Mouse (Mus musculus): Measurements from ENCODE around the gene Ankrd40. TPM values are rescaled to one million over a fixed set of nuclear protein-coding genes. Genes with fewer than 3 reads are reported as not detected.

The Ankrd40 gene
- polyA plus RNA-seq, 1 experiment = 18.6 TPM

DNA sequence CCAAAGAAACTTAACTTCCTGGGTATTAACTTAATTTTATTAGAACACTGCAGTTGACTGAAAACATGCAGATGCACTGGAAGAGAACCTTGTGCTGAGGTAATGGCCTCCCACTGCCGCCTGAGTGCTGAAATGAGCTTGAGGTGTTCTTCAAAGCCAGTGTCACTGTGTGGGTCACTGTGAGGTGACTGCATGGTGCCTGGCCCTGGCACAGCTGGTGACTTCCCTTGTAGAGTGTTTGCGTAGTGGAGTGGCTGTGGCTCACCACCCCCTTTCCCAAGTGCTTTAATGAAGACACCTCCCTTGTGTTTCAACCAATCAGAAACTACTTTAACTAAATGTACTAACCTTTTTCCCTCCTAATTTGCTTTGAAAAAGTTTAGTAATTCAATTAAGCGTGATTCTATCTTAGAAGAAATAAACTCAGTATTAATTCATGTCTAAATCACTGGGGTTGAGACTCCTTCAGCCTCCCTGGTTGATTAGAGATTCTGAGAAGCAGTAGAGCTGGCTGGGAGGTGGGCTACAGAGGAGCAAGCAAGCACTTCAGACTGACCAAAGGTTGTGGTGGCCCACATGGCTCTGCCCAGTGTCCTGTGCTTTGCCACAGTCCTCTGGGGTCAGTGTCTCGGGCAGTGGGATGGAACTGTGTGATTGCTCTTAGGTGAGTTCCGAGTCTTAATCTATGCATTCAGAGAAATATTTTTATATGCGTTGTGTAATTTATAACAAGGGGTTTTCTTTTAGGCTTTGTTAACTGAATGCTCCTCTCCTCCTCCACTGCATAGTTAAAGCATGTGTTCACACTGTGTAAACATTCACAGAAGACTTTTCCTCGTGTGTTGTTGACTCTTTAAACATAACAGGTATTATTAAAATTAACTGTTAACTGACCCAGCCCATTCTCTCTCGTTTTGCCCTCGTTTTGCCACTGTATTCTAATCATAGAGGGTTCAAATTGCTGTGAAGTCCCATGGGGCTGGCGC lies 13.4 kb downstream of the Ankrd40 start:
- Histone ChIP-seq H3K4me3 (replicated peaks; ENCODE audit: control insufficient read depth, low read depth, low read length) (no peak overlapping the region), H3K4me1 (ENCODE audit: control insufficient read depth, insufficient read depth, low read length) (no peaks in the 10 kb centered on the region), H3K27ac (ENCODE audit: control insufficient read depth, insufficient read depth, low read depth, low read length, poor library complexity) (no peak overlapping the region)
- TF ChIP-seq POLR2A (IDR thresholded peaks at IDR 0.05; ENCODE audit: borderline replicate concordance, control insufficient read depth, low read depth, low read length) = no peak
- no peak for TF ChIP-seq CTCF (IDR thresholded peaks at IDR 0.05; ENCODE audit: control insufficient read depth, insufficient read depth, low read length)
- WGBS = 88% methylated on average over 10 of the region's 10 CpGs

DNA sequence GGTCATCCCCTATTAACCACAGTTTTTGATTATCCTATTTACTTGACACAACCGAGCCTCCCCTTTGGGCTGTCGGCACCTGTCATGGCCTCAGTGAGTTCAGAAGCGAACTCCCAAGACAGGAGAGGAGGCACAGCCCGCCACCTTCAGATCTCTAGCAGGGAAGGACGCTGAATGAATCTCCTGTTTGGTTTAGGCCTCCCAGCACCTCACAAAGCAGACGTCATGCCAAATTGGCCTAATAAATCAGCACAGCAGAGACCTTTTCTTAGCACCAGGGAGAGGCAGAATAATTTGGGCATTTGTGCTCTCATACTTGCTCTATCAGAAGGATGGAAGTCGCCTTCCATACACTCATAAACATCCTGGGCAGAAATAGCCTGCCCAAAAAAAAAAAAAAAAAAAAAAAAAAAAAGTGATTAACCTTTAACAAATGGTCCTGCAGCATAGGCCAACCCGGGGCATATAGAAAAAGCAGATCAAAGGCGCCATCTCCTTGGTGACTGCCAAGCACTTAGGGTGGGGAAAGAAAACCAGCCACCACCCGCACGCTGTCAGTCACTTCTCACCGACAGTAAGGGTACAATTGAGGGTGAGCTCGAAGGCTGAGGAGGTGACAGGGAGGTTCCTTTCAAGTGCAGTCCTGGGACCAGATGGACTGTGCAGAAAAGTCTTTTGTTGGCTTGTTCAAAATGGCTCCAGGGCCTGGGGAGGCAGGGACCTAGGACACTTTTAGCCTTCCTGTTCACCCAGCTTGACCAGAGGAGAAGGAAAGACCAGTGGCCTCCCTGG lies 14.5 kb downstream of the Ankrd40 start:
- H3K4me1 ChIP-seq (ENCODE audit: control insufficient read depth, insufficient read depth, low read length) = no peaks in the 10 kb centered on the region
- H3K27ac ChIP-seq (ENCODE audit: control insufficient read depth, insufficient read depth, low read depth, low read length, poor library complexity) = no peak overlapping the region
- TF ChIP-seq POLR2A (IDR thresholded peaks at IDR 0.05; ENCODE audit: borderline replicate concordance, control insufficient read depth, low read depth, low read length) (no peak), CTCF (IDR thresholded peaks at IDR 0.05; ENCODE audit: control insufficient read depth, insufficient read depth, low read length) (no peak)
- 68% methylated on average over 13 of the region's 13 CpGs for WGBS
- no peak overlapping the region for H3K4me3 ChIP-seq (replicated peaks; ENCODE audit: control insufficient read depth, low read depth, low read length)

DNA sequence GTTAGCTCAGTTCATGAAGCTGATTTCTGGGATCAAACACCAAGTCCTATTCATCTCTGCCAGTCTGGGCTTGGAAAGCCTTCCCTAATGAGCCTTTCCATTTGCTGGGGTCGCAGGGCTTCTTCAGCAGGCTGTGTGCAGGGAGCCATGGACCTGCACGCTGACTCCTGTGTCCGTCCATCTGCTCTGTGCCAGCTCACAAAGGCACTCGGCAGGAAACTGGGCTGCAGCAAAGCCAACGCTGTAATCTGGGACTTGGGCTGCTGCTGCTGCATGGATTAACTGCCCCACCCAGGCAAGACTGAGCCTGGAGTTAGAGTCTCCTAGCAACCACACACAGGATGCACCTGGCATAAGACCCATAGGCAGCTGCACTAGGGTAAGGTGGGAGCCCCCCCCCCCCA lies 16.2 kb downstream of the Ankrd40 start:
- H3K4me3 ChIP-seq (replicated peaks; ENCODE audit: control insufficient read depth, low read depth, low read length) = no peak overlapping the region
- no peak for TF ChIP-seq CTCF (IDR thresholded peaks at IDR 0.05; ENCODE audit: control insufficient read depth, insufficient read depth, low read length)

DNA sequence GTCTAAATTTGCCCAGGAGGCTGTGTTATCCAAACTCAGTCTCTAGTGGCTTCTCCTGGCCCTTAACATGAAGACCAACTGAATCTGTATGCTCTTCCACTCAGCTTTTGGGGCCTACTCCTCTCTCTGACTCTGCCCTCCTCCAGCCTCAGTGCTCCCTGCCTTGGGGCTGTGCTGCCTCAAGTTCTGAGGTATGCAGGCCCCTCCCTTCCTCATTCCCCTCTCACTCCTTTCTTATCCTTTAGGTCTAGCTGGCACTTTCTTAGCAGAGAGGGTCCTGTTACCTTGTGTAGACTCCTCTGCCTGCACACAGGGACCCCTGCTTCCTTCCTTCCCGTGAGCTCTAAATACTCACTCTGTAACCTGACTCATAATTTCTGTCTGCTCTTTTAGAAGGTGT lies 16.7 kb downstream of the Ankrd40 start:
- Histone ChIP-seq H3K4me3 (replicated peaks; ENCODE audit: control insufficient read depth, low read depth, low read length) (no peak overlapping the region), H3K27ac (ENCODE audit: control insufficient read depth, insufficient read depth, low read depth, low read length, poor library complexity) (no peak overlapping the region), H3K4me1 (ENCODE audit: control insufficient read depth, insufficient read depth, low read length) (no peaks in the 10 kb centered on the region)
- 66% methylated on average over 1 of the region's 1 CpGs for WGBS
- TF ChIP-seq POLR2A (IDR thresholded peaks at IDR 0.05; ENCODE audit: borderline replicate concordance, control insufficient read depth, low read depth, low read length) (no peak), CTCF (IDR thresholded peaks at IDR 0.05; ENCODE audit: control insufficient read depth, insufficient read depth, low read length) (no peak)

More for the DNA sequence above, 16.2 kb downstream of the Ankrd40 start:
- Histone ChIP-seq H3K4me1 (ENCODE audit: control insufficient read depth, insufficient read depth, low read length) (no peaks in the 10 kb centered on the region), H3K27ac (ENCODE audit: control insufficient read depth, insufficient read depth, low read depth, low read length, poor library complexity) (no peak overlapping the region)
- WGBS = 65% methylated on average over 5 of the region's 5 CpGs

DNA sequence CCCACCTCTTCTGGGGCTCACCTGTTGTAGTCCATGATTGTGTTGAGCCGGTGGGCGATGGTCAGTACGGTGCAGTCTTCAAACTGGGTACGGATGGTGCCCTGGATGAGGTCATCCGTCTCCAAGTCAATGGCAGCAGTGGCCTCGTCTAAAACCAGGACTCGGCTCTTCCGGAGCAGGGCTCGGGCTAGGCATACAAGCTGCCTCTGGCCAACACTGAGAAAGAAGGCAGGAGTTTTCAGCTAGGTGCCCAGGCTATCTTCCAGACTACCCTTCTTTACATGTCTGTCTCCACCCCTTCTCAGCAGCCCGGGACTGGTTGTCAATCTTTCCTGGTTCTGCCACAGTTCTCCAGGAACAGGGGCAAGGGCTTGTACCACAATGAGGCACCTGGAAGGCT lies 18.1 kb downstream of the Ankrd40 start:
- Histone ChIP-seq H3K27ac (ENCODE audit: control insufficient read depth, insufficient read depth, low read depth, low read length, poor library complexity) (no peak overlapping the region), H3K4me1 (ENCODE audit: control insufficient read depth, insufficient read depth, low read length) (no peaks in the 10 kb centered on the region; the same call in 1 of the 2 replicates), H3K4me3 (replicated peaks; ENCODE audit: control insufficient read depth, low read depth, low read length) (no peak overlapping the region)
- 84% methylated on average over 10 of the region's 10 CpGs for WGBS
- TF ChIP-seq POLR2A (IDR thresholded peaks at IDR 0.05; ENCODE audit: borderline replicate concordance, control insufficient read depth, low read depth, low read length) (no peak), CTCF (IDR thresholded peaks at IDR 0.05; ENCODE audit: control insufficient read depth, insufficient read depth, low read length) (no peak)

DNA sequence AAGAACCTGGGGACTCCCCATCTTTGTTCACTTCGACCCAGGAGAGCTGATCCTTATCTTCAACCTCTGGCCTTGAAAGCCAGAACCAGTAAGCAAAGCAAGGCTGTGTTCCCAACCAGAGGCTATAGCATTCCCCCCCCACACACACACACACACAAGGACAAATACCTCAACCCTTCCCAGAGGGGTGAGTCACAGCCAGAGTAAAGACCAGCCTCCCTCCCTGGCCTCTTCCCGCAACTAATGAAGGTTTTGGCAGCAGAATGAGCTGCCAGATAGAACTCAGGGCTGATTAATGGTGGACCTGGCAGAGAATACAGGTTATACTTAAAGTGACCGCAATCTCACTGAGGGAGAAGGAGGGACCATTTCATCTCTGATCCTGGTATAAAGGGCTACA lies 18.8 kb downstream of the Ankrd40 start:
- Histone ChIP-seq H3K27ac (ENCODE audit: control insufficient read depth, insufficient read depth, low read depth, low read length, poor library complexity) (no peak overlapping the region), H3K4me3 (replicated peaks; ENCODE audit: control insufficient read depth, low read depth, low read length) (no peak overlapping the region), H3K4me1 (ENCODE audit: control insufficient read depth, insufficient read depth, low read length) (no peaks in the 10 kb centered on the region; the same call in 1 of the 2 replicates)
- TF ChIP-seq CTCF (IDR thresholded peaks at IDR 0.05; ENCODE audit: control insufficient read depth, insufficient read depth, low read length) = no peak
- no peak for TF ChIP-seq POLR2A (IDR thresholded peaks at IDR 0.05; ENCODE audit: borderline replicate concordance, control insufficient read depth, low read depth, low read length)
- WGBS = 56% methylated on average over 3 of the region's 3 CpGs

DNA sequence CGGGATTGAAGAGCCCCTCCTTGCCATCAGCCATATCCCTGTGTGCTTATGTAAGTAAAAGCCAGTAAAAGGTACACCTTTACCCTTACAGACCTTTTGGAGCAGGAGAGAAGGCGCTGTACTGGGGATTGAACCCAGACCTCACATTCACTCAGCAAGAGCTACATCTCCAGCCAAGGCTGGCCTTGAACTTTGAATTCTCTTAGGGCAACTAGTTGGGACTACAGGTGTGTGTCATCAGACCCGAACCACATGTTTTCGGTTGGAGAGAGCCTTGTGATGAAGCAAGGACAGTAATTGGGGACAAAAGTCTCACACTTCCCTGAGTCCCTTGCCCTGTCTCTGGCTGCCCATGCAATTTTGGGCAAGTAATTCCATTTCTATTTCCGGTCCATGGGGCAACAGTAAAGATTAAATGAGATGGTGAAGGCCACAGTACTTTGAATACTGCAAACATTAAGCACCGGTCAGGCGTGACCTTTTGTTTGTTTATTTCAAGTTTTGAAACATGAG lies 19.3 kb downstream of the Ankrd40 start:
- no peak for TF ChIP-seq POLR2A (IDR thresholded peaks at IDR 0.05; ENCODE audit: borderline replicate concordance, control insufficient read depth, low read depth, low read length)
- TF ChIP-seq CTCF (IDR thresholded peaks at IDR 0.05; ENCODE audit: control insufficient read depth, insufficient read depth, low read length) = no peak
- Histone ChIP-seq H3K4me1 (ENCODE audit: control insufficient read depth, insufficient read depth, low read length) (no peaks in the 10 kb centered on the region; the same call in 1 of the 2 replicates), H3K4me3 (replicated peaks; ENCODE audit: control insufficient read depth, low read depth, low read length) (no peak overlapping the region), H3K27ac (ENCODE audit: control insufficient read depth, insufficient read depth, low read depth, low read length, poor library complexity) (no peak overlapping the region)
- WGBS = 84% methylated on average over 7 of the region's 7 CpGs

DNA sequence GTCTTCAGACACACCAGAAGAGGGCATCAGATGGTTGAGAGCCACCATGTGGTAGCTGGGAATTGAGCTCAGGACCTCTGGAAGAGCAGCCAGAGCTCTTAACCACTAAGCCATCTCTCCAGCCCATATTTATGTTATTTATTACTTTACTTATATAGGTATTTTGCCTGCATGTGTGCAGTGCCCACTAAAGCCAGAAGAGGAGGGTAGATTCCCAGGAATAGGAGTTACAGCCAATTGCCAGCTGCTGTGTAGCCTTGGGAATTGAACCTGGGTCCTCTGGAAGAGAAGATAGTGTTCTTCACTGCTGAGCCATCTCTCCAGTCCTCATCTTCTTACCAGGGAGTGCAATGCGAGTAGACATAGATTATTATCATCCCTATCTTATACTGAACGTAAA lies 22.0 kb downstream of the Ankrd40 start:
- TF ChIP-seq POLR2A (IDR thresholded peaks at IDR 0.05; ENCODE audit: borderline replicate concordance, control insufficient read depth, low read depth, low read length) = no peak
- no peak for TF ChIP-seq CTCF (IDR thresholded peaks at IDR 0.05; ENCODE audit: control insufficient read depth, insufficient read depth, low read length)
- Histone ChIP-seq H3K4me1 (ENCODE audit: control insufficient read depth, insufficient read depth, low read length) (no peaks in the 10 kb centered on the region; the same call in 1 of the 2 replicates), H3K27ac (ENCODE audit: control insufficient read depth, insufficient read depth, low read depth, low read length, poor library complexity) (no peak overlapping the region), H3K4me3 (replicated peaks; ENCODE audit: control insufficient read depth, low read depth, low read length) (no peak overlapping the region)
- WGBS = 63% methylated on average over 2 of the region's 2 CpGs

Data from bone marrow, adult 2 months (tissue).